Mouse (Mus musculus) MEL (cell line): Measurements from ENCODE around the gene AC124502.3. TPM values are rescaled to one million over a fixed set of nuclear protein-coding genes. Genes with fewer than 3 reads are reported as not detected.

Experiments used
- DNase-seq: peaks from one replicate; pipeline ENCODE4 v3.0.0; 2011; ENCODE audit warnings: low read depth, low spot score
- H3K27ac ChIP-seq: 2 replicates; pipeline ENCODE4 v1.5.1; 2012; ENCODE audit warnings: low read depth, mild to moderate bottlenecking, control low read depth, low read length, moderate library complexity; ENCODE audit not compliant: control insufficient read depth
- H3K27me3 ChIP-seq, 2 experiments: fragments of 150-350 bp in 1 of 2; sonication (generic) in 1 of 2; 2 replicates each; pipeline ENCODE4 v1.6.1; 2012; ENCODE audit warnings: low read length in 2 of 2, mild to moderate bottlenecking in 2 of 2, improper control_type of control experiment in 1 of 2, moderate library complexity in 1 of 2; ENCODE audit not compliant: insufficient read depth in 2 of 2, control insufficient read depth in 1 of 2
- H3K36me3 ChIP-seq, 2 experiments: 2 replicates each; pipeline ENCODE4 v1.6.1; 2012 to 2014; ENCODE audit warnings: low read length in 2 of 2, improper control_type of control experiment in 1 of 2, inconsistent platforms in 1 of 2, mild to moderate bottlenecking in 1 of 2; ENCODE audit not compliant: insufficient read depth in 2 of 2, control insufficient read depth in 1 of 2
- H3K4me1 ChIP-seq, 2 experiments: fragments of 150-350 bp in 1 of 2; sonication (generic) in 1 of 2; 2 replicates each; pipeline ENCODE4 v1.6.1; 2012; ENCODE audit warnings: low read length in 2 of 2, improper control_type of control experiment in 1 of 2, mild to moderate bottlenecking in 1 of 2; ENCODE audit not compliant: insufficient read depth in 2 of 2, control insufficient read depth in 1 of 2
- H3K4me3 ChIP-seq, 2 experiments: fragments of 150-350 bp in 1 of 2; sonication (generic) in 1 of 2; 2 replicates each; pipeline ENCODE4 v1.5.1; 2012; ENCODE audit warnings: low read depth in 2 of 2, low read length in 2 of 2, mild to moderate bottlenecking in 2 of 2, moderate library complexity in 2 of 2, control low read depth in 1 of 2, improper control_type of control experiment in 1 of 2; ENCODE audit not compliant: control insufficient read depth in 1 of 2, insufficient read depth in 1 of 2
- H3K79me2 ChIP-seq: 2 replicates; pipeline ENCODE4 v1.6.1; 2012; ENCODE audit warnings: mild to moderate bottlenecking, low read length, moderate library complexity; ENCODE audit not compliant: control insufficient read depth, poor library complexity, insufficient read depth
- H3K9ac ChIP-seq: 2 replicates; pipeline ENCODE4 v1.6.1; 2012; ENCODE audit warnings: low read depth, mild to moderate bottlenecking, control low read depth, low read length, moderate library complexity; ENCODE audit not compliant: control insufficient read depth, poor library complexity, severe bottlenecking
- H3K9me3 ChIP-seq: fragments of 150-350 bp; sonication (generic); replicated peaks from 2 replicates; pipeline ENCODE4 v1.6.1; 2012; ENCODE audit warnings: mild to moderate bottlenecking, low read length, improper control_type of control experiment, moderate library complexity; ENCODE audit not compliant: insufficient read depth
- CHD2 ChIP-seq: IDR thresholded peaks from 2 replicates; pipeline ENCODE4 v1.6.1; 2011; ENCODE audit warnings: low read length, improper control_type of control experiment
- ELF1 ChIP-seq: IDR thresholded peaks from 2 replicates; pipeline ENCODE4 v1.6.1; 2014; ENCODE audit warnings: low read depth, mild to moderate bottlenecking, inconsistent platforms, low read length, improper control_type of control experiment, moderate library complexity
- ETS1 ChIP-seq: IDR thresholded peaks from 2 replicates; pipeline ENCODE4 v1.6.1; 2012; ENCODE audit warnings: low read depth, mild to moderate bottlenecking, inconsistent platforms, low read length, improper control_type of control experiment, moderate library complexity
- GABPA ChIP-seq: IDR thresholded peaks from 2 replicates; pipeline ENCODE4 v1.6.1; 2012; ENCODE audit warnings: low read depth, mild to moderate bottlenecking, inconsistent platforms, low read length, improper control_type of control experiment, moderate library complexity
- HCFC1 ChIP-seq: IDR thresholded peaks from 2 replicates; pipeline ENCODE4 v1.6.1; 2012; ENCODE audit warnings: low read depth, mild to moderate bottlenecking, inconsistent platforms, low read length, improper control_type of control experiment, moderate library complexity
- JUND ChIP-seq: IDR thresholded peaks from 2 replicates; pipeline ENCODE4 v1.6.1; 2011; ENCODE audit warnings: low read depth, mild to moderate bottlenecking, improper control_type of control experiment, low read length
- KAT2A ChIP-seq: conservative IDR thresholded peaks from 2 replicates; pipeline ENCODE4 v1.6.1; 2012; ENCODE audit warnings: low read depth, low read length, improper control_type of control experiment, inconsistent platforms
- MAFK ChIP-seq: IDR thresholded peaks from 2 replicates; pipeline ENCODE4 v1.6.1; 2011; ENCODE audit warnings: low read depth, mild to moderate bottlenecking, low read length, improper control_type of control experiment, borderline replicate concordance
- MAX ChIP-seq: IDR thresholded peaks from 2 replicates; pipeline ENCODE4 v1.6.1; 2011; ENCODE audit warnings: low read length, improper control_type of control experiment
- MXI1 ChIP-seq: IDR thresholded peaks from 2 replicates; pipeline ENCODE4 v1.6.1; 2011; ENCODE audit warnings: mild to moderate bottlenecking, low read depth, low read length, improper control_type of control experiment
- MYB ChIP-seq: IDR thresholded peaks from 2 replicates; pipeline ENCODE4 v1.6.1; 2011; ENCODE audit warnings: mild to moderate bottlenecking, low read depth, low read length, improper control_type of control experiment
- MYC ChIP-seq: IDR thresholded peaks from 2 replicates; pipeline ENCODE4 v1.6.1; 2011; ENCODE audit warnings: low read depth, mild to moderate bottlenecking, low read length, improper control_type of control experiment, moderate library complexity
- NELFE ChIP-seq: IDR thresholded peaks from 2 replicates; pipeline ENCODE4 v1.6.1; 2011; ENCODE audit warnings: low read depth, low read length, improper control_type of control experiment
- NRF1 ChIP-seq: IDR thresholded peaks from 2 replicates; pipeline ENCODE4 v1.6.1; 2014; ENCODE audit warnings: low read depth, mild to moderate bottlenecking, inconsistent platforms, low read length, improper control_type of control experiment, moderate library complexity; ENCODE audit not compliant: poor library complexity, insufficient read depth, severe bottlenecking
- POLR2A ChIP-seq, 2 experiments: IDR thresholded peaks; 2 replicates each; pipeline ENCODE4 v1.6.1; 2011 to 2012; ENCODE audit warnings: low read length in 2 of 2, mild to moderate bottlenecking in 2 of 2, control low read depth in 1 of 2, improper control_type of control experiment in 1 of 2, low read depth in 1 of 2, moderate library complexity in 1 of 2; ENCODE audit not compliant: control insufficient read depth in 1 of 2, insufficient read depth in 1 of 2, poor library complexity in 1 of 2
- POLR2AphosphoS2 ChIP-seq: IDR thresholded peaks from 2 replicates; pipeline ENCODE4 v1.6.1; 2011; ENCODE audit warnings: low read length, improper control_type of control experiment
- POLR2AphosphoS5 ChIP-seq: IDR thresholded peaks from 2 replicates; pipeline ENCODE4 v1.6.1; 2012; ENCODE audit warnings: low read depth, borderline replicate concordance, mild to moderate bottlenecking, inconsistent platforms, low read length, moderate library complexity, mixed read lengths
- SIN3A ChIP-seq: IDR thresholded peaks from 2 replicates; pipeline ENCODE4 v1.6.1; 2012; ENCODE audit warnings: low read length, improper control_type of control experiment, inconsistent platforms
- TAL1 ChIP-seq: IDR thresholded peaks from 2 replicates; pipeline ENCODE4 v1.6.1; 2012; ENCODE audit warnings: mild to moderate bottlenecking, inconsistent platforms, low read length, moderate library complexity, mixed read lengths
- TBP ChIP-seq: IDR thresholded peaks from 2 replicates; pipeline ENCODE4 v1.8.0; 2011; ENCODE audit warnings: low read depth, low read length, improper control_type of control experiment
- TCF12 ChIP-seq: IDR thresholded peaks from 2 replicates; pipeline ENCODE4 v1.6.1; 2014; ENCODE audit warnings: low read depth, mild to moderate bottlenecking, inconsistent platforms, low read length, improper control_type of control experiment, moderate library complexity
- USF2 ChIP-seq, 2 experiments: IDR thresholded peaks; 2 replicates each; pipeline ENCODE4 v1.6.1; 2011 to 2012; ENCODE audit warnings: improper control_type of control experiment in 2 of 2, low read length in 2 of 2, borderline replicate concordance in 1 of 2, inconsistent platforms in 1 of 2, low read depth in 1 of 2, mild to moderate bottlenecking in 1 of 2; ENCODE audit not compliant: insufficient read depth in 1 of 2
- ZKSCAN1 ChIP-seq: IDR thresholded peaks from 2 replicates; pipeline ENCODE4 v1.6.1; 2012; ENCODE audit warnings: low read depth, mild to moderate bottlenecking, inconsistent platforms, low read length, improper control_type of control experiment, moderate library complexity
- ZMIZ1 ChIP-seq: IDR thresholded peaks from 2 replicates; pipeline ENCODE4 v1.6.1; 2012; ENCODE audit warnings: low read depth, mild to moderate bottlenecking, inconsistent platforms, low read length, improper control_type of control experiment, moderate library complexity
- polyA plus RNA-seq, 2 experiments: library from polyadenylated mRNA; stranded (reverse) in 1 of 2; unstranded in 1 of 2; fragments of >175 nt in 1 of 2; fragments of >200 nt in 1 of 2; gene quantifications; 2 replicates each; pipeline versions ENCODE4 v1.2.1 to v1.2.4; 2012; ENCODE audit warnings: low replicate concordance in 2 of 2, low read depth in 1 of 2; ENCODE audit not compliant: insufficient read length in 2 of 2, insufficient read depth in 1 of 2, missing spikeins in 1 of 2
- total RNA-seq: library from RNA; depleted of rRNA; stranded (reverse); fragments of 300-350 nt; gene quantifications from 2 replicates; pipeline ENCODE4 v1.2.3, GENCODE M21; 2012

Gene AC124502.3
- total and polyA plus RNA-seq, 3 experiments, result 0.75 to 2.1 TPM; not detected in 1

- no peak for TF ChIP-seq MAFK
Measured at GRCm38 (mm10) chr19:5021416-5021815, 17.3 kb upstream of the AC124502.3 start (continued).

GRCm38 (mm10) chr19:5023621-5024479 lies 14.8 kb upstream of the AC124502.3 start, which contains the start of gene Slc29a2:
Gene Slc29a2, plus strand, starts transcription at chr19:5023860.
- peak within 1 kb of the TSS; percentile 63 for H3K27ac ChIP-seq
- H3K4me3 ChIP-seq, result peak within 1 kb of the TSS; percentile 66 to 97
- peaks cover 0 to 1% of the 10 kb centered on the region in 2 experiments; a peak in 1 of 4 replicates for H3K4me1 ChIP-seq
- no peaks in the 10 kb centered on the region for H3K9me3 ChIP-seq
- H3K79me2 ChIP-seq, result no peaks in the 10 kb centered on the region; the same call in 1 of the 2 replicates
- H3K27me3 ChIP-seq, result no peaks in the 10 kb centered on the region
- TF ChIP-seq POLR2A (IDR thresholded peaks at IDR 0.05; ENCODE audit: control insufficient read depth in 1 of 2, insufficient read depth in 1 of 2, low read depth in 1 of 2, low read length in 2 of 2, poor library complexity in 1 of 2) (peak; percentile 61 to 81), MAX (peak; percentile 76), POLR2AphosphoS2 (peak; percentile 80; the same call in 1 of the 2 replicates), JUND (no peak), SIN3A (peak; percentile 75), HCFC1 (peak; percentile 89), ZMIZ1 (peak; percentile 81; the same call in 1 of the 2 replicates), TCF12 (peak; percentile 33; the same call in 1 of the 2 replicates), TBP (0 out of 2 replicates have a peak, but pooled peaks have one; percentile 26), CHD2 (no peak), MXI1 (peak; percentile 84), MYC (peak; percentile 84), ELF1 (0 out of 2 replicates have a peak, but pooled peaks have one; percentile 63), NELFE (peak; percentile 84), ZKSCAN1 (no peak)
- DNase-seq, result peak; percentile 94
- H3K36me3 ChIP-seq, result peaks cover 0 to 2% of the 10 kb centered on the region in 2 experiments; a peak in 1 of 4 replicates
- H3K9ac ChIP-seq, result peak within 1 kb of the TSS; percentile 77

DNA sequence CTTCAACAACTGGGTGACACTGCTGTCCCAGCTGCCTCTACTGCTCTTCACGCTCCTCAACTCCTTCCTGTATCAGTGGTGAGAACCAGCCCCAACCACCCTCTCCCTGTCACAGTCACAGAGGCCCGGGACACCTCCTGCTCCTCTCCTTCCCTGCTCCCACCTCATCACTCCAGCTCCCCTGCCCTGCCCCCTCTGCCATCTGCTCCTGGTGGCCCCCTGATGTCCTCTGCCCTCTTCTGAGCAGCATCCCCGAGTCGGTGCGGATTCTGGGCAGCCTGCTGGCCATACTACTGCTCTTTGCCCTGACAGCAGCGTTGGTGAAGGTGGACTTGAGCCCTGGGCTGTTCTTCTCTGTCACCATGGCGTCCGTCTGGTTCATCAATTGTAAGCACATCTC lies 12.6 kb upstream of the AC124502.3 start:
- H3K27me3 ChIP-seq, result no peaks in the 10 kb centered on the region
- DNase-seq, result no peak
- no peak overlapping the region for H3K4me3 ChIP-seq
- no peaks in the 10 kb centered on the region; a peak in 1 of 4 replicates for H3K4me1 ChIP-seq
- H3K27ac ChIP-seq, result no peak overlapping the region
- H3K9me3 ChIP-seq, result no peaks in the 10 kb centered on the region
- H3K36me3 ChIP-seq, result peaks cover 0 to 2% of the 10 kb centered on the region in 2 experiments; a peak in 1 of 4 replicates
- TF ChIP-seq GABPA, result no peak
- TF ChIP-seq USF2 (IDR thresholded peaks at IDR 0.05; ENCODE audit: borderline replicate concordance in 1 of 2, insufficient read depth in 1 of 2, low read depth in 1 of 2, low read length in 2 of 2), result no peak
- TF ChIP-seq POLR2A (IDR thresholded peaks at IDR 0.05; ENCODE audit: control insufficient read depth in 1 of 2, insufficient read depth in 1 of 2, low read depth in 1 of 2, low read length in 2 of 2, poor library complexity in 1 of 2), result no peak
- TF ChIP-seq KAT2A, result no peak
- TF ChIP-seq POLR2AphosphoS2, result no peak
- no peak for TF ChIP-seq MAX
- no peak for TF ChIP-seq NRF1
- no peak for TF ChIP-seq TAL1
- no peak for TF ChIP-seq HCFC1
- TF ChIP-seq TCF12, result no peak
- no peak for TF ChIP-seq ETS1
- TF ChIP-seq POLR2AphosphoS5, result no peak
- TF ChIP-seq MYB, result no peak
- no peak overlapping the region for H3K9ac ChIP-seq
- H3K79me2 ChIP-seq, result no peaks in the 10 kb centered on the region; the same call in 1 of the 2 replicates
